Mouse (Mus musculus) midbrain, embryonic 11.5 days (tissue): ENCODE results near the gene Rpl35a. TPM values are rescaled to one million over a fixed set of nuclear protein-coding genes. Genes with fewer than 3 reads are reported as not detected.

Experiments
- ATAC-seq: fragments of 200-750 bp; cut with Nextera tagmentation; 2 replicates; pipeline ENCODE4 v1.8.0; 2017; ENCODE audit warnings: moderate TSS enrichment, moderate library complexity; ENCODE audit not compliant: low FRiP score
- DNase-seq: peaks from one replicate; pipeline ENCODE4 v3.0.0; 2015; ENCODE audit warnings: low spot score; ENCODE audit errors: missing footprints
- H3K27ac ChIP-seq: fragments of 300-500 bp; sonication (generic); 2 replicates; pipeline ENCODE4 v1.5.1; 2014; ENCODE audit warnings: low read depth, low read length
- H3K27me3 ChIP-seq: fragments of 300-500 bp; sonication (generic); 2 replicates; pipeline ENCODE4 v1.6.1; 2014; ENCODE audit warnings: mild to moderate bottlenecking, low read length, moderate library complexity, mixed read lengths; ENCODE audit not compliant: control insufficient read depth, insufficient read depth
- H3K36me3 ChIP-seq: fragments of 300-500 bp; sonication (generic); 2 replicates; pipeline ENCODE4 v1.6.1; 2014; ENCODE audit warnings: mild to moderate bottlenecking, low read length, moderate library complexity, mixed read lengths; ENCODE audit not compliant: control insufficient read depth, insufficient read depth
- H3K4me1 ChIP-seq: fragments of 300-500 bp; sonication (generic); 2 replicates; pipeline ENCODE4 v1.6.1; 2014; ENCODE audit warnings: low read length; ENCODE audit not compliant: control insufficient read depth, insufficient read depth
- H3K4me2 ChIP-seq: fragments of 300-500 bp; sonication (generic); 2 replicates; pipeline ENCODE4 v1.6.1; 2014; ENCODE audit warnings: mild to moderate bottlenecking, moderate library complexity
- H3K4me3 ChIP-seq: fragments of 300-500 bp; sonication (generic); 2 replicates; pipeline ENCODE4 v1.5.1; 2014; ENCODE audit warnings: low read depth, low read length
- H3K9ac ChIP-seq: fragments of 300-500 bp; sonication (generic); 2 replicates; pipeline ENCODE4 v1.6.1; 2014; ENCODE audit warnings: low read length
- H3K9me3 ChIP-seq: fragments of 300-500 bp; sonication (generic); 2 replicates; pipeline ENCODE4 v1.6.1; 2016; ENCODE audit warnings: low read length; ENCODE audit not compliant: control insufficient read depth
- WGBS: fragments of 180-500 bp; shearing (Covaris S2); extraction: QIAGEN DNeasy Blood & Tissue Kit; methylation state at CpG from one replicate; pipeline ENCODE4 v1.1.7; 2014; 5-methylcytosine and 5-hydroxymethylcytosine counted together
- microRNA counts: library from miRNA; unstranded; fragments of <30 nt; microRNA quantifications from one replicate; lab custom pipeline; 2015
- microRNA-seq: library from miRNA; unstranded; fragments of <30 nt; microRNA quantifications from one replicate; pipeline ENCODE4, GENCODE M21; 2017
- polyA plus RNA-seq: library from polyadenylated mRNA; unstranded; fragments of >200 nt; fragmentation: Nextera tagmentation; extraction: Ambion mirVana; gene quantifications from 2 replicates; pipeline ENCODE4 v1.2.1, GENCODE M21; 2014

Rpl35a gene
- polyA plus RNA-seq, 1 experiment from 2014 or later = 861 TPM

DNA sequence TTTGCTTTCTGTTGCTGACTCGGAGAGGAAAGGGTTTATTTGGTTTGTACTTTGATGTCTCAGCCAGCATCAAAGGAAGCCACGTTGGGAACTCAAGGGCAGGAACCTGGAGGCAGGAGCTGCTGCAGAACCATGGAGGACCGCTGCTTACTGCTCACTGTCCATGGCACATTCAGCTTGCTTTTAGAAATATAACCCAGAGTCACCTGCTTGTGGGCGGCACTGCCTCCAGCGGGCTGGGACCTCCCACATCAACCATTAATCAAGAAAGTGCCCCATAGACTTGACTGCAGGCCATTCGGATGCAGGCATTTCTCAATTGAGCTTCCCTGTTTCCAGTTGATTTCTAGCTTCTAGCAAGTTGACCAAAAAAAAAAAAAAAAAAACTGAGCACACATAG is 19.8 kb downstream of the Rpl35a start:
- no peak for DNase-seq
- ATAC-seq = no peak
- H3K9ac ChIP-seq = no peak overlapping the region
- H3K27ac ChIP-seq = no peak overlapping the region
- no peak overlapping the region for H3K4me2 ChIP-seq
- H3K4me1 ChIP-seq = no peaks in the 10 kb centered on the region
- no peaks in the 10 kb centered on the region for H3K27me3 ChIP-seq
- peaks cover 6% of the 10 kb centered on the region; the same call in 1 of the 2 replicates for H3K36me3 ChIP-seq
- no peak overlapping the region for H3K4me3 ChIP-seq
- H3K9me3 ChIP-seq = no peaks in the 10 kb centered on the region
- 81% methylated on average over 6 of the region's 6 CpGs for WGBS

DNA sequence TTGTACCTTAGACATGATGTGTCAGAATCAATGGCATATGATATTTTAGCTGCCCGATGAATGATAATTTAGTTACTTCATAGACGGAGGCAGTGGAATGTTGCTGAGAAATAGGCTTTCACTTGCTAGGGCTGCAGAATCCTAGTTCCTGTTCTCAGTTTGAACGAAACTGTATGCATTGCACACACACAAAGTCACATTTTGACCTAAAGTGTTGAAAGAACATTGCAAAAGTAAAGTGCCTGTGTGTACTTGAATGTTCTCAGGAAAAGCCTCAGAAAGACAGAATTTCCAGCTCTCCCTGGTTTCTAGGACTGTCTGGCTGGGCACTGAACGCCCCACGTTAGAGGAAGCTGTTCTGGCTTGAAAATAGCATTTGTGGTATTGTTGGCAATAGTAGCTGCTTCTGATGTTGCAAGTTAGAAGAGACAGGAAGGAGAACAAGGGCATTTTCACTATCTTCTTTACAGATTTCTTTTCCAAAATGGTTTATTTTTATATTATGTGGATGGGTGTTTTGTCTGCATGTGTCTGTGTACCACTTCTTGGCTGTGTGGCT is 20.9 kb downstream of the Rpl35a start:
- Histone ChIP-seq H3K4me1 (no peaks in the 10 kb centered on the region), H3K36me3 (peaks cover 6% of the 10 kb centered on the region; the same call in 1 of the 2 replicates)

DNA sequence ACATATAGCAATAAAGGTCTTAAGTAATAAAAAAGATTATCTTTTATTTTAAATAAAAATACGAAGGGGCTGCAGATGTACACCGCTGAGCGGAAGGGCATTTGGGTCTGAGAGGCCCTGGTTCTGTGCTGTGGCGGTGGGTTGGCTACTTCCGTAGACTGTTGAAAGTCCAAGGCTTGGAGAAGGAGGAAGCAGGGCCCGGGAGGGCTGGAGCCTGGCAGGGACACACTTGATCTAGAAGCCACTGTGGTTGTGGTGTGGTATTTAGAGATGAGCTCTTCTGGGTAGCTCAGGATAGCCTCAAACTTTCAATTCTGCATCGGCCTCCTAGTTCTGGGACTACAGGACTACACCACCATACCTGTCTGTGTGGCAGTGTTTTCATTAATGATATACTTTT is 23.8 kb downstream of the Rpl35a start:
- ATAC-seq (no peak), DNase-seq (no peak)
- Histone ChIP-seq H3K4me3 (no peak overlapping the region), H3K36me3 (peaks cover 5% of the 10 kb centered on the region), H3K27ac (no peak overlapping the region), H3K27me3 (no peaks in the 10 kb centered on the region), H3K9me3 (no peaks in the 10 kb centered on the region), H3K9ac (no peak overlapping the region), H3K4me1 (no peaks in the 10 kb centered on the region), H3K4me2 (no peak overlapping the region)
- 97% methylated on average over 7 of the region's 7 CpGs for WGBS

More for the DNA sequence above, 20.9 kb downstream of the Rpl35a start:
- DNase-seq (no peak), ATAC-seq (no peak)
- H3K4me3 ChIP-seq = no peak overlapping the region
- no peaks in the 10 kb centered on the region for H3K9me3 ChIP-seq
- H3K27ac ChIP-seq = no peak overlapping the region
- H3K27me3 ChIP-seq = no peaks in the 10 kb centered on the region
- no peak overlapping the region for H3K9ac ChIP-seq
- H3K4me2 ChIP-seq = no peak overlapping the region
- WGBS = 92% methylated on average over 5 of the region's 5 CpGs

DNA sequence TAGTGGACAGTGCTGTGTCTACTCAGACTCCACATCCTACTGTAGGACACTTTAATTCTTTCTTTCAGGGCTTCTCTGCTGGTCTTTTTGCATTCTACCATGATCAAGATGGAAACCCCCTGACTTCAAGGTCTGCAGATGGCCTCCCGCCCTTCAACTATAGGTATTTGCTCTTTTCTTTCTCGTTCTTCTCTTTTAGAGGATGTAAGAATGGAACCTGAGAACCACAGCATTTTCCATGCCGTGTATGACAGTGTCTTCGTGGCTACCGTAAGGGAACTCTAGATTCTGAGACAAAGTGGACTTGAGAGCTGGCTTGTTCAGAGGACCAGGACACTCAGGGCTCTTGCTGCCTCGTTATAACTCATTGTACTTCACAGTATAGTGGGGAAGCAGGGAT is 26.7 kb downstream of the Rpl35a start:
- no peaks in the 10 kb centered on the region for H3K9me3 ChIP-seq
- no peak overlapping the region for H3K27ac ChIP-seq
- H3K36me3 ChIP-seq = peaks cover 2% of the 10 kb centered on the region; the same call in 1 of the 2 replicates
- no peak overlapping the region for H3K4me3 ChIP-seq
- no peak overlapping the region for H3K9ac ChIP-seq
- H3K27me3 ChIP-seq = no peaks in the 10 kb centered on the region
- 92% methylated on average over 6 of the region's 6 CpGs for WGBS
- ATAC-seq (no peak), DNase-seq (no peak)
- H3K4me2 ChIP-seq = no peak overlapping the region
- H3K4me1 ChIP-seq = no peaks in the 10 kb centered on the region

DNA sequence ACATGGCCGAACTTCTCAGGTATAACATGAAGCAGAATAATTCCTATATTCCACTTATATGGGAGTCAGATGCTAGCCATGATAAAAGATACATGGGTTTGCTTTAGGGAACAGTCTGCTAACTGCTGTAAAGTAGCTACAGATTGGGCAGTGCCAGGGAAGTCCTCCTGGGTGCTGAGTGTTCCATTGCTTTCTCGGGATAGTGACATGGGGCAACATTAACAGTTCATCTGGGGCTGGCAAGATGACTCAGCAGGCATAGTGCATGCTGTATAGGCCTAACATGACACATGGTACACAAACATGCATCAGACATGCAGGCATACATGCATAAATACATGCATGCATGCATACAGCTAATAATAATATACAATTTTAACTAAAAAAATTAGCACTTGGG is 27.7 kb downstream of the Rpl35a start:
- Histone ChIP-seq H3K4me1 (no peaks in the 10 kb centered on the region), H3K27me3 (no peaks in the 10 kb centered on the region), H3K36me3 (peaks cover 2% of the 10 kb centered on the region; the same call in 1 of the 2 replicates), H3K9ac (no peak overlapping the region), H3K4me3 (no peak overlapping the region), H3K4me2 (no peak overlapping the region), H3K27ac (no peak overlapping the region), H3K9me3 (no peaks in the 10 kb centered on the region)
- DNase-seq = no peak
- no peak for ATAC-seq
- WGBS = 93% methylated on average over 2 of the region's 2 CpGs

DNA sequence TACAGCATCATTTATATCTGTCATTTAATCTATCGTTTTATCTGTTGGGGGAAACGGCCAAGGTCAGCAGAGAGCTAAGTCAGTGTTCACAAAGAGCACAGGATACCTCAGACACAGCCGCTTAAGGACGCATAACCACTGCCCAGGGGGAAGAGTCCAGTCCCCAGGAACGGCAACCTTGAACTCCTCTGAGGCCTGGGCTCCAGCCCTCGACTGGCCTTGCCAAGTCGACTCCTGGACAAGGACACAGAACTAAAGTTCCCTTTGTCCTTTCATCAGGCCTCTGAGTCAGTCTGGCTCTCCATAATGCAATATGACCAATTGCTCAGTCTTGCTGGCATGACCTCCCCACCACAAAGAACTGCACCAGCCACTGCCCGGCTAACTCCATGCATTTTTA is 29.4 kb downstream of the Rpl35a start:
- Histone ChIP-seq H3K9ac (no peak overlapping the region), H3K36me3 (peaks cover 2% of the 10 kb centered on the region; the same call in 1 of the 2 replicates), H3K9me3 (no peaks in the 10 kb centered on the region), H3K4me2 (no peak overlapping the region), H3K27ac (no peak overlapping the region), H3K4me3 (no peak overlapping the region), H3K27me3 (no peaks in the 10 kb centered on the region), H3K4me1 (no peaks in the 10 kb centered on the region)
- WGBS = 91% methylated on average over 8 of the region's 8 CpGs
- DNase-seq (no peak), ATAC-seq (no peak)

MicroRNA genes within 50 kb of the gene (microRNA counts, 519-probe panel; counts per million panel counts)
- microRNA mmu-miR-1947 (lab: Ali Mortazavi, UCI) = not detected

Small RNA genes lying within 50 kb of the gene (microRNA-seq; reads per million reads assigned to microRNA genes)
- gene Gm22231 = not detected
- 23.5 reads per million, percentile 38 among the genes with 10 or more reads in this experiment for gene Mir1947

Other genes starting within 250 kb of the Rpl35a start
- gene Smbd1, start 246.0 kb upstream of the Rpl35a start, polyA plus RNA-seq = not detected in 2 replicates
- 130 and 137 TPM in 2 replicates for gene Fyttd1, start 179.0 kb upstream of the Rpl35a start, polyA plus RNA-seq
- gene Rubcn, start 178.7 kb upstream of the Rpl35a start, polyA plus RNA-seq = 13.2 and 14.3 TPM in 2 replicates
- 33.7 and 37.9 TPM in 2 replicates for gene Lrch3, start 142.4 kb upstream of the Rpl35a start, polyA plus RNA-seq
- 5.7 and 6.5 TPM in 2 replicates for gene Iqcg, start 235 bp upstream of the Rpl35a start, polyA plus RNA-seq
- gene Lmln, start 6.1 kb downstream of the Rpl35a start, polyA plus RNA-seq = 2.7 and 3.3 TPM in 2 replicates
- gene Osbpl11, start 128.6 kb downstream of the Rpl35a start, polyA plus RNA-seq = 24.5 and 25.2 TPM in 2 replicates
- 86.9 and 92.9 TPM in 2 replicates for gene Snx4, start 195.0 kb downstream of the Rpl35a start, polyA plus RNA-seq